Mouse (Mus musculus) lung, postnatal 10 days (tissue): ENCODE data around the gene Pcgf5.
"Not testable (repeated sequence)": the region's sequence is repeated elsewhere in the genome, so short reads cannot be mapped to it uniquely, and the experiment has no call there.

ENCODE experiments used
- DNase-seq: peaks from one replicate; pipeline ENCODE4 v3.0.0; 2021

Pcgf5 gene

DNA sequence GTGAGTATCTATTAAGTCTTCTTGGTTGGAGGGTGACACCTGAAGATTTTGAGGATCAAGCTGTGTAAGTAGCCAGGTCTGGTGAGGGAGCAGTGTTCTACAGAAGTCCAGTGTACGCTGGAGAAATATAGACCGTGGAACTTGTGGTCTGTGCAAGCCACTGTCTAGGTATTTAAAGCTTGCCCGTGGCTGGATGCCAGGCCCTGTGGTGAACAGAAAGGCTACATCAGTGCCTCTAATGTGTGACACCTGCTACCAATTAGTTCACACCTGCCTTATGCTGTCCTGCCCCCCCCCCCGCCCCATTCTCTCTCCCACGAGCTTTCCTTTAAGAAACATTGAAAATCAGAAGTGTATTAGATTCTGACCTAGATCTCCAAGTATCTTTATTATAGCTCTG lies 40.4 kb downstream of the Pcgf5 start:
- DNase-seq = no peak

DNA sequence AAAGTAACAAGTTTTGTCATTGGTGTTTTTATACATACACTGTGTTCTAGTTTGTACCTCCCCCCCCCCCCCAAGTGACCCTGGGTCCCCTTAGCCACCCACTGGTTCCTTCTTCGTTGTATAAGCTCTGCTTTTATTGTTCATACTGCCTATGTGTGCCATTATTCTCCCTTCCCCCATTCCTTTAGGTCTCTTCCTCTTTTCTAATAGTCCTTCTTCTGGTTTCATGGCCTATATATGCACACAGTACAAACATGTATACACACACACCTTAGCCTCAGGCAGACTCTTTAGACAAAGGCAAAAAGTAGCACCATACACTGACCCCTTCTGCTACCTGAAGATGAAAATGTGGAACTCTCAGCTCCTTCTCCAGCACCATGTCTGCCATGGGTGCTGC lies 42.6 kb downstream of the Pcgf5 start:
- DNase-seq = no peak

DNA sequence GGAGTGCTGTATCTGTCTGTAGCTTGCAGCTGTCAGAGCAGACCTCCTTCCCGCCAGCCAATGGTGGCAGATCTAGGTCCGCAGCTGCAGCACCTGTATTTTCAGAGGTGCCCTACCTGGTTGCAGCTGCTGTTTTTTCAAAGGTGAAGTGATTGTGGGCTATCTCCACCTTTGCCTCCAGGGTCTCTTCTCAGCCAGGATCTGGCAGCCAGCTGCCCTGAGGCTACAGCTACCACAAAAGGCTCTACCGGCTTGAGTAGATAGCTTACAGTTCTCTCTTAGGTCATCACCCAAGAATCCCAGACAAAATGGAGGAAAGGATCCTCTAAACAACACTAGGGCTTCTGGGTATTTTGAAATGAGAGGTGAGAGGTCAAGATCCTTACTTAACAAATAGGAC lies 50.4 kb downstream of the Pcgf5 start:
- no peak for DNase-seq

DNA sequence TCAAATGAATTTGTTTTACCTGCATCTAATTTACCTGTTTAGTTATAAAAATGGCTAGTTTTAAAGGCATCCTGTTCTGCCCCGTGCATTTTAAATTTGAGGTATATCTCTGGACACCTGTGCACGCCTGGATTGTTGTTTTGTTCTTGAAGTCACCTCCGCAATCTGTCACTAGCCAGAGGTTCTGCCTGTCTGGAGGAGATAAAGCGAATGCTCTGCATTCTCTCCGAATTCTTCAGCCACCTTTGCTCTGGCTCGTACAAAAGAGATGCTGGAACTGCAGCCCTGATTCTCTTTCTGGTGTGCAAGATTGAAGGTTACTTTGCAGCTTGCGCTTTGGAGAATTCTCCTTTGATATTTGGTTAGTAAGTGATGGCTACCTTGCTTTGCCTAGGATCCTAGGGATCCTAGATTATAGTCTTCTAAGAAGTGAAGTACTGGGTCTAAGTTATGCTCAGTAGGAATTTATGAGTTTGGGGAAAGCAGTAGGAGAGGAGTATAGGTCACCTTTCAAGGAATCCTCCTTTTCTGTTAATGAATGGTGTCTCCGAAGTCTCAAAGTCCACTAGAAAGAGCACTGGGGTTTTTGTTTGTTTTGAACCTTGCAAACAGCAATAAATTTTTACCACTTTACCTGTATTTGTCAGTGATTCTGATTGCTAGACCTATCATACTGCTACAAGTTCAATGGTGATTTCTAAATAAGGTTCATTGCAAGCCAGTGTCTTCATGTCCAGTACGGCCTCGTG lies 60.4 kb downstream of the Pcgf5 start:
- DNase-seq = no peak

DNA sequence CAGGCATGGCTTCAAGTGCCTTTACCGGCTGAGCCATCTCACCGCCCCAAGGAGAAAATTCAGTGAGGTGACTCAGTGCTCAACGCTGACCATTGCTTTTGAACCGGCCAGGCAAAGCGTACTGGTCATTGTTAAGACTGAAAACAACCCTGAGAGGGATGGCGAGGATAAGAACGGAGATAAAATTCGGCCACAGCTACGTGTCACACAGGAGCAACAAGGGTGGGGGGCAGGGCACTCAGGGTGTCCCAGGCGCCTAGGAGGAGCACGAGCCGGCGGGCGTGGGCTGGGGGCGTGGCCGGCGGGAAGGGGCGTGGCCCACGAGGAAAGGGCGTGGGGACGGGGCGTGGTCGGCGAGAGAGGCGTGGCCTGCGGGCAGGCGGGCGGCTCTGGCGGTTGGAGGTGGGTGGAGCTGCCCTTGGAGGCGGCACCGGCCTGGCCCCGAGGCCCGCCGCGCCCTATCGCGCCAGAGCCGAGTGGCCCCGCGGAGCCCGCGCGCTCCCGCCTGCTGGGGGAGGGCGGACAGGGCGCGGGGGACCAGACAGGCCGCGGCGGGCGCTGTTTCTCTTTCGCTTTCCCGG lies 61.3 kb downstream of the Pcgf5 start:
- DNase-seq = peak; percentile 94

DNA sequence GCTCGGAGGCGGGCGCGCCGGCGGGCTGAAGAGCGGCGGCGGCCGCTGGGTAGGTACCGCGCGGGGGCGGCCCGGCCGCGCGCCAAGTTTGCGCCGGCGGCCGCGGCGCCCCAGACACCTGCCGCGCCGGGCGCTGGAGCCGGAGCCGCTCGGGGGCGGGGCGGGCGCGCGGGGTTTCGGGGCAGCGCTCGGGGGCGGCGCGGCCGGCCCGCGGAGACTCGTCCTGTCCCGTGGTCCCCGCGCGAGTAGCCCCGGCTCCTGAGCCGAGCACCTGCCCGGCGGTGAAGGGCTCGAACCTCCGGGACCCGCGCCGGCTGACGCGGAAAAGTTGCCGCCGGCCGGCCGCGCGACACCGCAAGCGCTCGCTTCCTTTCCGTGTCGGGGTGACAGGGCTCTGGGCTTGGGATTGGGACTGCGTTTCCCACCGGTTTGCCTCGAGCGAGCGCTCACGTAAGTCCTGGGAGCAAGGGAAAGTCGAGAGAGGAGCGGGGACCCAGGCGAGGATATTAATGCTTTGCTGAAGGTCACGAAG lies 61.8 kb downstream of the Pcgf5 start:
- peak; percentile 38 for DNase-seq

DNA sequence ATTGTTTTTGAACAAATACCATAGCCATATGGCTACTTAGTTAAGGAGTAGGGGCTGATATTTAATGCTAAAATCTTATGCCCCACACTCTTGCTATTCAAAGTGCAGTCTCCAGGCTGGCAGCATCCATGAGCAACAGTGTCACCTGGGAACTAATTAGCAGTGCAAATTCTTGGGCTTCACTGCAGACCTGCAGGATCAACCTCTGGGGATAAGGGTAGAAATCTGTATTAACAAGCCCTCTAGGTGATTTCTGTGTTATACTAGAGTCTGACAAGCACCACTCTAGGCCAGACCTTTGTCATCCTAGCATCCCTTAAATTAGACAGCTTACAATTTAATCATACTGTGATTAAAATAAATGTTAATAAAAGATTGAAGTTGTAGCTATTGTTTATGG lies 71.8 kb downstream of the Pcgf5 start:
- DNase-seq = no peak

DNA sequence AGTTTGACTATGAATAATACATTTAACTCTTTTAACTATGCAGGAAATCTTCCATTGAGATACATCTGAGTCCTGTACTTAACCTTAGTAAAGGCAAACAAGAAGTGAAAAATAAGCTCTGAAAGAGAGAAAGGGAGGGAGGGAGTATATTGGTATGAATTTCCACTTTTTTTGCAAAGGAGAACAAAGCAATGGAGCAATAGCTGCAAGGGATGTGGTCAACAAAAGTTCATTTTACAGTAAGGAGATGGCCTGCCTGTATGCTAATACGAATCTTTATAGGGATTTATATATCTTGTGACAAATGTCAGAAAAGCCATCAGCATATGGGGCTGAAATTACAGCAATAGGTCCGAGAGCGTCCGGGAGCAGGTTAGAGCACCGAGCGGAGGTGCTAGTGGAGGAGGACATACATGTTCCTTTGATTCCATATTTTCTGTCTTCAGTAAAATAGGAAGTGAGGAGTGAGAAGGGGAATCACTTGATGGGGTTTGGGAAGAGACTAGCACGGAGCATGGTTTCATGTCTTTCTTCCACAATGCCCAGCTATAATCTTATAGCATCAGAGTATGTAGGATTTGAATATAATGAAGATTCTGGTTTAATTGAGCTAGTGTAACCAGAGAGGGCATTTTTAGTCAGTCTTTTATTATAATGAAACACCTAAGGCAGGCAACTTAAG lies 79.2 kb downstream of the Pcgf5 start:
- DNase-seq = no peak

DNA sequence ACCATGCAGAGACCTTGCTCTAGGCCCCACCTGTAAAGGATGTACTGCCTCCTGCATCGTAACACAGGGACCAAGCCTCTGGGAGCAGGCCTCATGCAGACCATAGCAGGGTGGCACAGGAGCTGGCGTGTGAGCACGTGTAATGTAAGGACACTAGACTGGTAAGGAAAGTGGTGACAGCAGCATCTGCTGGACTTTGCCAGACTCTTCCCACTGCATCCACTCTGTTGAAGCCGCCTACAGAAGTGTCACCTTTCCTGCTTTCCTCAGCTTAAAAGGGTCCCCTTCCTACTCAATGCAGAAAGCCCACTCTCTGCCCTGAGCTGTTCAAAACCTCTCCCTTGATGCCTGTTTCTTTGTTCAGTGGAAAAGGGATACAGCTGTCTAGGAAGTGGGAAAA lies 80.0 kb downstream of the Pcgf5 start:
- DNase-seq = no peak

DNA sequence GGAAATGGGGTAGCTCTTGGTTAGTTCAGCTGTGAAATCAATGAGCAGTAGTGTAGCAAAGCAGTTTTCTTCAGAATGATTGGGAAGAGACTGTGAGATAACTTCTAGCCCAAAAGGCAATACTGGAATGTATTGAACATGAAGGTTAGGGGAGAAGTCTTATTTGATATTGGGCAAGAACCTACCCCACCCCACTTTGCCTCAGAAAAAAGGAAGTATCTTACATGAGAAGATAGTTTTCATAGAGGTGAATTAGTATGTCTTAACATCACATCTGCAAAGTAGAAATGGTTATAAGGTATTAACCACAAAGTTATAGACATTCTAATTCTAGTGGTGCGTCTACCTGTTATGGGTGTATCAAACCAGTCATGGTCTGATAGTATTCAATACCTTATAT lies 81.2 kb downstream of the Pcgf5 start:
- DNase-seq = no peak

DNA sequence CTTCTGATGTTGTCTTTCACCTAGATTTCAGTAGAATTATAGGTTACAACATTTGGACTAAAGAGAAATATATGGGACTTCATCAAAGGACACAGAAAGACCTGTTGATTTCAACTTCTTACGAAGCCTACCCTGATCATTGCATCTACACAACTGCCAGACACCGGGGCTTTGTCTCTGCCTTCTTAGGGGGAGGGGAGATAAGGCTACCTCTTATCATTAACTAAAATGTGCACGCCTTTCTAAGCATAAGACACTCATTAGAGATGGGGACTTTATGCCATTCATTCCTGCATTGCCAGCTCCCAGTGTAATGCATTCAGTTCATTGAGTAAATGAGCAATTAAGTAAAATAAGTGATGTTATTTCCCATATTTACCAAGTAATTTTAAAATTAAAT lies 85.1 kb downstream of the Pcgf5 start:
- DNase-seq = no peak

DNA sequence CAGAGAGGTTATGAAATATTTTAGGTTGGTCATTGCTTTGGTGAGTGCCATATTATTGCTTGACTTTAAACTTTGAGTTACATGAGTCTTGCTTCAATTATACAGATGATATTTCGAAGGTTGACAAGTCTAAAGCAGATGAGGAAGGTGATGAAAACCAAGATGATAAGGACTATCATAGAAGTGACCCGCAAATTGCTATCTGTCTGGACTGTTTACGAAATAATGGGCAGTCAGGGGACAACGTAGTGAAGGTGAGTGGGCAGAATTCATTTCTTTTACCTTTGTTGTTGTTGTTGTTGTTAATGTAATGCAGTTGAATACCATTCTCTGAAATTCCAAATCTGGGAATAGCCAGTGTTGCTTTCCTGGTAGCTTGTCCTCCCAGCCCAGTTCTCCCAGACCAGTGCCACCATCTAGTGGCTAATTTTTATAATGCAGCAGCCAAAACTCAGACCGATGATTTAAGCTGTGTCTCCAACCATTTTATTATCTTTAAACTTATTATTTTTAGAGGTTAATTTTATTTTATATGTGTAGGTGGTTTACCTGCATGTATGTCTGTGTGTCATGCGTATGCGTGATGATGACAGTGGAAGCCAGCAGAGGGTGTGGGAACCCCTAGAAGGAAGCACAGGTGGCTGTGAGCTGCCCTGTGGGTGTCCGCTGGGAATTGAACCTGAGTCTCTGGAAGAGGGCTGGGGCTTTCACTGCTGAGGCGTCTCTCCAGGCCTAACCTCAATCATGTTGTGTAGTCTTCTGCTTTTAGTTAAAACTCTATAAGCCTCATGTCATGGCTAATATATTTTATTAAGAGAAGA lies 92.0 kb downstream of the Pcgf5 start:
- DNase-seq = peak; percentile 67

DNA sequence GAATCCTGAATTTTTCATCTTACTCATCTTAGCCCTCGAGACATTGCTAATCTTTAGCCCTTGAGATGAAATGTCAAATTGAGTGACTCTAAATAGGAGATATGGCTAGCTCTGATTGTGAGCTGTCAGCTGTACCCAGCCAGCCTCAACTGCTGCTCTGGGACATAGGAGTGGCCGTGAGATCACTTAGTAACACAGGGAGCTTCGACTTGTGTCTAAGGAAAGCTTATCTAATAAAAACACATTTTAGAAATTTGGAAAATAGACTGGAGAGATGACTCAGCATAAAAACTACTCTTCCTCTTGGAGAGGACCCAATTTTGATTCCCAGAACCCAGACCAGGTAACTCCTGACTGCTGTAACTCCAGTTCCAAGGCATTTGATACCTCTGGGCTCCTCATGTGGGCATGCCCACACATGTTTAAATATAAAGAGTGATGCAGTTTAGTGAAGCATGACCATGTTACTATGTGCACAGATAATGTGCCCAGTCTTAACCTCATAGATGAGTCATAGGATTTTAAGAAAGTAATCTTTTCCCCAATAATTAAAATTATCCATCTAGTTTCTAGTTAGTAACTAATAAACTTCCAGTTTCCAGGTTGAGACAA lies 103.0 kb downstream of the Pcgf5 start:
- DNase-seq = no peak

DNA sequence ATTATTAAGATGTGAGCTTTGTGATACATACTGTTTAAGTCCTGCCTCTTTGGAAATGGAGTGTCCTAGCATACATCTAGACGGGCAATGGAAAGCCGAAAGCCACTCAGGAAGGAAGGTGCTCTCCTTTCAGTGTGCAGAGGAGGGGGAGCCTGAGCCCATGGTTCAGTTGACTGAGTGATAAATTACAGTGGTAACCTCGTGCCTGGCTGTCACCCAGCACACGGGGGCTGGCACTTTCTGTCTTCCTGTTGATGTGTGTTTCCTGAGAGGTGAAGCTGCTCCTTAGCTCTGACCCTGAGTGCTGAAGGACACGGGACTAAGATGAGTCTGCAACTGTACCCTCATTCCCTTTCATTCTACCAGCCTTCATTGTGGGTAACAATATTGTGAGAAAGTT lies 103.6 kb downstream of the Pcgf5 start:
- DNase-seq = no peak

DNA sequence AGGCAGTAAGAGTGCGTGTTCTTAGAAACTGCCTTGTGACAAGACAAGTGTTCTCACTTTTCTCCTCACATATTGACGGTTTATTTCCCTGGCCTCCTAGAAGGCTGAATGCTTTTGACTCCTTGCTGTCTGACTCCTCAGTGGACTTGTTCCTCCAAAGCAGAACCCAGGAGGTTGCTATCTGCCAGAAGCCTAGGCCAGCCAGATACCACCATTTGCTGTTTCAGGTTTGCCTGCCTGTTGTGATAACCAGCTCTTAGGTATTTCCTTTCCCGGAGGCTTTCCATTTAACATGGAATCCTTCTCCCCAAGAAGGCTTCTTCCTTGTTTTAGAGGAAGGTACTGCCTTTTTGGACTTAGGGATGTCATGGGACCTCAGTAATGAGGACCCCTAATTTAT lies 104.1 kb downstream of the Pcgf5 start:
- DNase-seq = not testable (repeated sequence)

DNA sequence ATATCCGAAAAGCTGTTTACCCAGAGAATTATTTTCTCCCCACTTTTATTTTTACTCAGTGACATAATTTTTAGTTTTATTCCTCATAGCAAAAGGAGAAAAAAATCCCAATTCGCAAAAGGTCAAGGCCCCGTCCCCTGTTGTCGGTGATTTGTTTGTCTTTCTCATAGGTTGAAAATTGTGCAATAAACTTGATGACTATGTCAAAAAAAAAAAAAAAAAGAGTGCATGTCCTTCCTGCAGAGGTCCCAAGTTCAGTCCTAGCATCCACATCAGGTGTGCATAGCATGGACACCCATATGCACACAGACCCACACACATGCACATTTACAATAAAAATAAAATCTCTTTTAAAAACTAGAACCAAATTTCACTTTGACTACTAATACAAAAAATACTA lies 105.3 kb downstream of the Pcgf5 start:
- no peak for DNase-seq

DNA sequence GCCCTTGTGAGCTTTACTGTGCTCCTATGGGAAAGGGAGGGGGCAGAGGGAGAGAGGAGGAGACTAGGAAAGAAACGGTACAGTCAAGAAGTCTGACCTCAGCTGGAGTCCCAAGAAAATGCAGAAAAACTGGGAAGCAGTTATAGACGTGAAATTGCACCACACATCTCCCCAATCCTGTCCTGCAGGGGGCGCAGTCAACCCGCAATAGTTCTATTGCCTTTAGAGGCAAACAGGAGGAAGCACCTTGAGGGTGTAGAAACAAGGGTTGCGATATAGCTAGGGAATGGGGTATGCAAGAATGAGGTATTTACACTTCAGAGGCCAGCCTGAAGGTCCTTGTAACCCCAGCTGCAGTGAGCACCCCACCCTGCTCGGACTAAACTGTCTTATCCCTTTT lies 122.0 kb downstream of the Pcgf5 start:
- peak; percentile 59 for DNase-seq

DNA sequence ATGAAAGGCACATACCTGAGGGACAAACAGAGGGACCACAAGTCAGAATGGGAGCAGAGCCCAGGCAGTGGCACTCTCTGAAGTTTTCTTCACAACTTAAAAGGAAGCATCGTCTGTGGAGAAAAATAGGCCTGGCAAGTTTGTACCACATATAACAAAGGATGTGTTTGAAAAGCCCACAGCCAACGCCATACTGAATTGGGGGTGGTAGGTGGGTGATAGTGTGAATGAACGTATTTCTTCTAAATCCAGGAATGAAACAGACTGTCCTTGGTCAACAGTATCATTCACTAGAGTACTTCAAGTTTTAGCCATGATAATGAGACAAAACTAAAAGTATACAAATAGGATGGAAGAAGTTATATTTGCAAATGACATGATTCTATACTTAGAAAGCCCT lies 123.2 kb downstream of the Pcgf5 start:
- no peak for DNase-seq

DNA sequence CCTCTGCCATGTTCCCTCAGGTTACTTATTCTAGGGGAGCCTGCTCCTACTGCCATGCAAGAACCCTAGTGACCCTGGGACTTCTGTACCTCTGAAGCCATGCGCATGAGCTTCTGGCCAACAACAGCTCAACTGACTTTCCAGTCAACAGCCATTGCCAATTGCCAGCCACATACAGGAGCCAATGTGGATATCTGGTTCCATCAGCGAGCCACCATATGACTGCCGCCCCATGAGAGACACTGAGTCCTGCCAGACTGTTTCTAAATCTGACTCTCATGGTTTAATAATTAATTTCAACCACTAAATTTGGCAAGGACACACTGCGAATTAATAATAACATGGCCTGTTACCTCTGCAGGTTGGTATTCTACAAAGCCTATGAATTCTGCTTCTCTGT lies 128.5 kb downstream of the Pcgf5 start:
- DNase-seq = no peak

DNA sequence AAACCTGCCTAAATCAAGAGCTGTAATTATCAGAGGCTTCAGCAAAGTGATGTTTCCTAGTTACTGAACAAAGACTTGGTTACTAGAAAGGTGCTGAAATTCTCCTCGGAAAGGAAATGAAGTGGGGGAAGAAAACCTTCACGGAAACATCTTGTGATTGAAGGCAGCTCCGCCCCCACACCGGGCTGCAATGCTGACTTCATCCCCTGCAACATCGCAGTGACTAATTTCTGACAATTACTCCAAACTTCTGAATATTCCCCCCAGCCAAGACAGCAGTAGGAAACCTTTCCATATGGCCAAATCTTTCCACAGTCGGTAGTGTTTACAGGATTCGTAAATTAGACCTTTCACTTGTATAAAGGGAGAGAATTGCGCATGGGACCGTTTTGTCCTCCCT lies 129.0 kb downstream of the Pcgf5 start:
- DNase-seq = no peak

DNA sequence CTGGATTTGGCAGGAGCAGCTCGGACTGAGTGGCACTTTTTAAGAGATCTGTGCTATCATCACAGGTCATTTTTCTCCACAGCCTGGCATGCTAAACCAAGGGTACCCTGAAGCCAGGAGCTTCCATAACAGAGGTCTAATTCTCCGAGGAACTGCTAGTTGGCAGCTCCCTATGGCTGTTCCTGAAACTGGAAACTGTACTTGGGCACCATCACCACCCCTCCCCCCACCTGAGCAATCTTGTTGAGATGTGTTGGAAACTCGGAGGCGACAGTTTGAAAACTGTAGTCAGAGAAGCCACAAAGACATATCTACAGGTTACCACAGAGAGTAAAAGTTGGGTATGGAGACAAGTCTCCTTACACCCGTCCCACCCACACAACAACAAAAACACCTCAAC lies 129.6 kb downstream of the Pcgf5 start:
- no peak for DNase-seq

DNA sequence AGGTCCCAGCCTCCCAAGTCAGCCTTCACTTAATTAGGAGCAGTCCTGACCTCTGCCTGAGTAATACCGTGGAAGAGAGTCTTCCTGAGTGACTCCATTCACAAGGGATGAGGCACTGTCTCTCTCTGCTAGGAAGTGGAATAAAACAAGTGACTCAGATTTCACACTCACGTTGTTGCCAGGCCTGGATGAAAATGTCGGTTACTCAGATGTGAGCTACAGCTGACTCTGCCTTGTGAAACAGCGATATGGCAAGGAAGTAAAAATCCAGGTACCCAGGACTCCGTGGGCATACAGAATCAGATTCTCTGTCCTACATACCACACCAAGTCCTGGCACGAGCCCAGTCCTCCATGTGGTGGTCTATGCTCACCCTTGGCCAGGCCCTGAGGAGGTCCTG lies 142.8 kb downstream of the Pcgf5 start:
- DNase-seq = no peak

DNA sequence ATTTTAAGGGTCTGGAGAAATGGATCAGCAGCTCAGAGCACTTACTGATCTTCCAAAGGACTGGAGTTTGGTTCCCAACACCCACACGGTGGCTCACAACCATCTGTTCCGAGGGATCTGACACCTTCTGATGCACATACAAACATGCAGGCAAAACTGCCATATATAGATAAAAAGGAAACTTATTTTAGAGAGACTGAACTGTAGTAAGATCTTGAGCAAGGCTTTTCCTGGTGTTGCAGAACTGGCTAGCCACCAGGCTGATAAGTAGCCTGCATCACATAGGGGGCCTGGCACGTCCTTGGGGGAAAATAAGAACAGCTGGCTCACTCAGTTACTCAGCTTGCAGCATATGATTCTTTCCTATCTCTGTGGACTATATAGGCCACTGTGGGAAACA lies 147.4 kb downstream of the Pcgf5 start:
- no peak for DNase-seq
